Mouse (Mus musculus) liver, adult 2 months (tissue): Measurements from ENCODE around the gene Efhb.

Source experiments
- CTCF ChIP-seq: fragments of 200-500 bp; IDR thresholded peaks from 2 replicates; pipeline ENCODE4 v1.5.1; 2011; ENCODE audit warnings: low read depth, low read length, control low read depth
- POLR2A ChIP-seq: fragments of 200-500 bp; IDR thresholded peaks from 2 replicates; pipeline ENCODE4 v1.6.1; 2011; ENCODE audit warnings: low read length, control low read depth; ENCODE audit not compliant: insufficient read depth; ENCODE audit errors: extremely low read depth

- TF ChIP-seq CTCF (no peak), POLR2A (no peak)
Observed at GRCm38 (mm10) chr17:53386863-53387262, 76.3 kb downstream of the Efhb start.
